Mouse (Mus musculus) lung, postnatal 14 days (tissue): ENCODE measurements around the gene Lrrc4c.
A peak's percentile ranks its signal among the peaks of the same experiment; 100 is the strongest.

ENCODE experiments used
- DNase-seq: peaks from one replicate; pipeline ENCODE4 v3.0.0; 2021

Gene Lrrc4c

GRCm38 (mm10) chr2:97318008-97318407 is 1000.0 kb downstream of the Lrrc4c start:
- DNase-seq: no peak

GRCm38 (mm10) chr2:97318536-97318935 is 1000.6 kb downstream of the Lrrc4c start:
- DNase-seq: no peak

GRCm38 (mm10) chr2:97332084-97332682 is 1014.2 kb downstream of the Lrrc4c start:
- no peak for DNase-seq

- DNase-seq: no peak
Measured at GRCm38 (mm10) chr2:97339627-97340026, 1021.7 kb downstream of the Lrrc4c start.

- no peak for DNase-seq
Measured at GRCm38 (mm10) chr2:97361235-97361634, 1043.3 kb downstream of the Lrrc4c start.

- no peak for DNase-seq
Measured at GRCm38 (mm10) chr2:97369978-97370377, 1052.0 kb downstream of the Lrrc4c start.

GRCm38 (mm10) chr2:97391437-97391836 is 1073.5 kb downstream of the Lrrc4c start:
- DNase-seq: no peak

GRCm38 (mm10) chr2:97391876-97392275 is 1073.9 kb downstream of the Lrrc4c start:
- DNase-seq: no peak

GRCm38 (mm10) chr2:97413066-97413465 is 1095.1 kb downstream of the Lrrc4c start:
- DNase-seq: no peak

GRCm38 (mm10) chr2:97414416-97415362 is 1096.7 kb downstream of the Lrrc4c start:
- DNase-seq: no peak

GRCm38 (mm10) chr2:97434140-97434539 is 1116.2 kb downstream of the Lrrc4c start:
- DNase-seq: no peak

- DNase-seq: no peak
Measured at GRCm38 (mm10) chr2:97435616-97436015, 1117.6 kb downstream of the Lrrc4c start.

- DNase-seq: no peak
Measured at GRCm38 (mm10) chr2:97437767-97438166, 1119.8 kb downstream of the Lrrc4c start.

- no peak for DNase-seq
Measured at GRCm38 (mm10) chr2:97463573-97463972, 1145.6 kb downstream of the Lrrc4c start.

- DNase-seq: peak; percentile 62
Measured at GRCm38 (mm10) chr2:97466243-97466793, 1148.3 kb downstream of the Lrrc4c start.

GRCm38 (mm10) chr2:97467031-97467549 is 1149.1 kb downstream of the Lrrc4c start:
- no peak for DNase-seq

- DNase-seq: no peak
Measured at GRCm38 (mm10) chr2:97467664-97468063, 1149.7 kb downstream of the Lrrc4c start.

- no peak for DNase-seq
Measured at GRCm38 (mm10) chr2:97468372-97468771, 1150.4 kb downstream of the Lrrc4c start.

- no peak for DNase-seq
Measured at GRCm38 (mm10) chr2:97469396-97469795, 1151.4 kb downstream of the Lrrc4c start.

- DNase-seq: no peak
Measured at GRCm38 (mm10) chr2:97478175-97478924, 1160.4 kb downstream of the Lrrc4c start.

- DNase-seq: no peak
Measured at GRCm38 (mm10) chr2:97478925-97479298, 1160.9 kb downstream of the Lrrc4c start.

- no peak for DNase-seq
Measured at GRCm38 (mm10) chr2:97484990-97485389, 1167.0 kb downstream of the Lrrc4c start.

GRCm38 (mm10) chr2:97485609-97486008 is 1167.6 kb downstream of the Lrrc4c start:
- no peak for DNase-seq
